Mouse (Mus musculus): ENCODE data around the gene Ttll8. TPM values are rescaled to one million over a fixed set of nuclear protein-coding genes. Genes with fewer than 3 reads are reported as not detected.

Ttll8 gene
- total RNA-seq (2023): not detected

GRCm38 (mm10) chr15:88954368-88955072 is at the start of gene Ttll8:
Ttll8 (minus strand) TSS chr15:88954418.

GRCm38 (mm10) chr15:88982534-88983079 is 28.4 kb upstream of the Ttll8 start, which contains the start of gene Mov10l1:
Mov10l1 (plus strand) TSS chr15:88982909.

GRCm38 (mm10) chr15:88978281-88979137 is 24.3 kb upstream of the Ttll8 start, which contains the start of gene Mlc1:
Mlc1 (minus strand) TSS chr15:88979007.

DNA sequence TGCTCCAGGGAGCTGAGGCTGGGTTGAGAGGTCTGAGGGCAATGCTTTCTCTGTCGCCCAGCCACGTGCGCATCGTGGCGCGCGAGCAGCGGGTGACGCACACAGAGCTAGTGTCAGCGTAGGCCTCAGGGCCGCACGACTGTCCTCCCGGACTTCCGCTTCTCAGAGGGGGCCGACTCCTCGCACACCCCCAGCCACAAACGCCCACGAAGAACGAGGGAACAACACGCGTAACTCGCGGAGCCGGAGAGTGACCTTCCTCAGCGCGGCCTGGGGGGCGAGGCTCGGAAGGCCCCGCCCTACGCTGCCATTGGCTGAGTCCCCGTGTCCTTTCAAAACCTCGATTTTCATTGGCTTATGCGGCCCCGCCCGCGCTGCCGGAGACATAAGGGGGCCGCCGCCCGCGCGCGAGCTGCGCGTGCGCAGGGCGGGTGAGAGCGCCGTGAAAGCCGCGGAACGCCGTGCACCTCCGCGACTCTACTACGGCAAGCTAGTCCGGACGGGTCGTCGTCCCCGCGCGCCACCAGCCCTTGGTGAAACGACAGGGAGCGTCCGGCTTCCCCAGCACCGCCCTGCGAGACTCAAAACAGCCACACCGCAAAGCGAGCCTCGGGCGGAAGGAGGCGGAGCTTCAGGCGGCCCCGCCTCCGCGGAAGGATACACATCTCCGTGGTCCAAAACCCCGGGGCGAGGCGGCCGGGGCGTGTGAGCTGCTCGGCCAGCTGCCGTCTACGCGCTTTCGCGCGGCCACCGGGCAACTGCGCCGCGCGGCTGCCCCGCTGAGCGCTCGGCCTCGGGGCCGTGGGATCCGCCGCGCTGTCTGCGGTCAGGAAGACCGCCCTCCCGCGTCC is 92.2 kb downstream of the Ttll8 start, which contains the start of gene Pim3:
Gene Pim3 (plus strand): TSS at position 415 of the 851 bp plus-strand sequence.

Other genes with a start within 250 kb of the Ttll8 start
- 149 TPM for gene Brd1, start 220.2 kb downstream of the Ttll8 start, total RNA-seq (2023)
- gene Zbed4, start 202.8 kb downstream of the Ttll8 start, total RNA-seq (2023): 20.9 TPM
- 19.5 TPM for gene Alg12, start 135.1 kb downstream of the Ttll8 start, total RNA-seq (2023)
- 23.9 TPM for gene Creld2, start 134.8 kb downstream of the Ttll8 start, total RNA-seq (2023)
- 71.4 TPM for gene Pim3, start 92.2 kb downstream of the Ttll8 start, total RNA-seq (2023)
- gene Mlc1, start 24.6 kb upstream of the Ttll8 start, total RNA-seq (2023): not detected
- not detected for gene Mov10l1, start 28.5 kb upstream of the Ttll8 start, total RNA-seq (2023)
- not detected for gene Panx2, start 105.3 kb upstream of the Ttll8 start, total RNA-seq (2023)
- 45.4 TPM for gene Trabd, start 120.7 kb upstream of the Ttll8 start, total RNA-seq (2023)
- 25.5 TPM for gene Selenoo, start 134.7 kb upstream of the Ttll8 start, total RNA-seq (2023)
- gene Tubgcp6, start 168.7 kb upstream of the Ttll8 start, total RNA-seq (2023): 39.6 TPM
- gene Hdac10, start 174.3 kb upstream of the Ttll8 start, total RNA-seq (2023): 24.8 TPM
- gene Mapk12, start 186.3 kb upstream of the Ttll8 start, total RNA-seq (2023): 3.4 TPM
- 29.8 TPM for gene Mapk11, start 195.2 kb upstream of the Ttll8 start, total RNA-seq (2023)
- gene Plxnb2, start 226.4 kb upstream of the Ttll8 start, total RNA-seq (2023): 2.9 TPM
- 24.3 TPM for gene Dennd6b, start 242.1 kb upstream of the Ttll8 start, total RNA-seq (2023)

All from CD4-positive naive resting alpha-beta T cell, adult 57 days (primary cell).